Mouse (Mus musculus): ENCODE measurements at regions not wholly inside any gene's neighbourhood (a gene's known extent, or its start where the extent isn't known, plus 50 kb on each side); places are given as distances from the start of the nearest gene placed in this dataset.
A peak's percentile ranks its signal among the peaks of the same experiment; 100 is the strongest.
"Not testable (repeated sequence)": the region's sequence is repeated elsewhere in the genome, so short reads cannot be mapped to it uniquely, and the experiment has no call there.

GRCm38 (mm10) chr7:62179387-62179786 is 167.0 kb upstream of the Ndn start:
- no peaks in the 10 kb centered on the region for H3K27me3 ChIP-seq
- no peak overlapping the region for H3K4me3 ChIP-seq
- no peak overlapping the region for H3K9ac ChIP-seq
- no peaks in the 10 kb centered on the region for H3K9me3 ChIP-seq
- no peak overlapping the region for H3K27ac ChIP-seq
- H3K4me2 ChIP-seq (replicated peaks) = no peak overlapping the region
- 53% methylated on average over 2 of the region's 2 CpGs for WGBS
- H3K4me1 ChIP-seq = no peaks in the 10 kb centered on the region
- no peak for ATAC-seq (ENCODE audit: insufficient number of reproducible peaks, insufficient read depth, low FRiP score, low TSS enrichment)
- no peaks in the 10 kb centered on the region for H3K36me3 ChIP-seq

GRCm38 (mm10) chr7:62208529-62208928 is 137.8 kb upstream of the Ndn start:
- H3K27ac ChIP-seq = no peak overlapping the region
- no peaks in the 10 kb centered on the region for H3K9me3 ChIP-seq
- H3K4me2 ChIP-seq (replicated peaks) = peak overlapping the region; percentile 47
- H3K4me1 ChIP-seq = no peaks in the 10 kb centered on the region
- H3K27me3 ChIP-seq = no peaks in the 10 kb centered on the region
- no peak overlapping the region for H3K9ac ChIP-seq
- no peak for ATAC-seq (ENCODE audit: insufficient number of reproducible peaks, insufficient read depth, low FRiP score, low TSS enrichment)
- no peaks in the 10 kb centered on the region for H3K36me3 ChIP-seq
- H3K4me3 ChIP-seq = peak overlapping the region; percentile 25

- Histone ChIP-seq H3K27me3 (no peaks in the 10 kb centered on the region), H3K9ac (peak overlapping the region; percentile 47; the same call in 1 of the 2 replicates), H3K27ac (no peak overlapping the region), H3K4me3 (peak overlapping the region; percentile 37), H3K4me1 (no peaks in the 10 kb centered on the region), H3K9me3 (no peaks in the 10 kb centered on the region), H3K36me3 (no peaks in the 10 kb centered on the region), H3K4me2 (replicated peaks) (peak overlapping the region; percentile 24)
- ATAC-seq (ENCODE audit: insufficient number of reproducible peaks, insufficient read depth, low FRiP score, low TSS enrichment) = peak; percentile 64; the same call in 1 of the 2 replicates
- WGBS = 32% methylated on average over 12 of the region's 12 CpGs
Measured at GRCm38 (mm10) chr7:62209117-62209700, 137.2 kb upstream of the Ndn start.

GRCm38 (mm10) chr7:62225184-62225583 is 121.2 kb upstream of the Ndn start:
- no peaks in the 10 kb centered on the region for H3K27me3 ChIP-seq
- no peaks in the 10 kb centered on the region for H3K36me3 ChIP-seq
- no peaks in the 10 kb centered on the region for H3K9me3 ChIP-seq
- ATAC-seq (ENCODE audit: insufficient number of reproducible peaks, insufficient read depth, low FRiP score, low TSS enrichment) = no peak
- whole genome bisulfite sequencing = 30% methylated on average over 4 of the region's 4 CpGs
- 0 out of 2 replicates have a peak overlapping the region, but pooled peaks have one; percentile 13 for H3K4me3 ChIP-seq
- no peak overlapping the region for H3K27ac ChIP-seq
- H3K9ac ChIP-seq = no peak overlapping the region
- peak overlapping the region; percentile 32 for H3K4me2 ChIP-seq (replicated peaks)
- H3K4me1 ChIP-seq = no peaks in the 10 kb centered on the region

- H3K9ac ChIP-seq = no peak overlapping the region
- no peak overlapping the region for H3K27ac ChIP-seq
- H3K4me1 ChIP-seq = no peaks in the 10 kb centered on the region
- H3K9me3 ChIP-seq = no peaks in the 10 kb centered on the region
- WGBS = 10% methylated on average over 1 of the region's 1 CpGs
- ATAC-seq (ENCODE audit: insufficient number of reproducible peaks, insufficient read depth, low FRiP score, low TSS enrichment) = no peak
- no peaks in the 10 kb centered on the region for H3K27me3 ChIP-seq
- no peaks in the 10 kb centered on the region for H3K36me3 ChIP-seq
- H3K4me2 ChIP-seq (replicated peaks) = no peak overlapping the region
- H3K4me3 ChIP-seq = no peak overlapping the region
Measured at GRCm38 (mm10) chr7:62227727-62228126, 118.6 kb upstream of the Ndn start.

- H3K27ac ChIP-seq = peak overlapping the region; percentile 73
- no peaks in the 10 kb centered on the region for H3K36me3 ChIP-seq
- H3K4me3 ChIP-seq = no peak overlapping the region
- no peaks in the 10 kb centered on the region for H3K4me1 ChIP-seq
- H3K27me3 ChIP-seq = no peaks in the 10 kb centered on the region
- ATAC-seq (ENCODE audit: insufficient number of reproducible peaks, insufficient read depth, low FRiP score, low TSS enrichment) = 0 out of 2 replicates have a peak, but pooled peaks have one; percentile 43
- WGBS = 17% methylated on average over 2 of the region's 2 CpGs
- H3K4me2 ChIP-seq (replicated peaks) = peak overlapping the region; percentile 35
- H3K9ac ChIP-seq = no peak overlapping the region
- no peaks in the 10 kb centered on the region for H3K9me3 ChIP-seq
Measured at GRCm38 (mm10) chr7:62230713-62231112, 115.7 kb upstream of the Ndn start.

- H3K36me3 ChIP-seq = no peaks in the 10 kb centered on the region
- 0 out of 2 replicates have a peak overlapping the region, but pooled peaks have one; percentile 2 for H3K4me3 ChIP-seq
- no peak overlapping the region for H3K9ac ChIP-seq
- no peaks in the 10 kb centered on the region for H3K27me3 ChIP-seq
- ATAC-seq (ENCODE audit: insufficient number of reproducible peaks, insufficient read depth, low FRiP score, low TSS enrichment) = peak; percentile 96
- H3K4me1 ChIP-seq = no peaks in the 10 kb centered on the region
- peak overlapping the region; percentile 73 for H3K27ac ChIP-seq
- H3K9me3 ChIP-seq = no peaks in the 10 kb centered on the region
- WGBS = 19% methylated on average over 13 of the region's 13 CpGs
- H3K4me2 ChIP-seq (replicated peaks) = peak overlapping the region; percentile 35
Measured at GRCm38 (mm10) chr7:62231120-62231574, 115.2 kb upstream of the Ndn start.

GRCm38 (mm10) chr7:62232076-62232475 is 114.3 kb upstream of the Ndn start:
- Histone ChIP-seq H3K27me3 (no peaks in the 10 kb centered on the region), H3K9me3 (no peaks in the 10 kb centered on the region), H3K4me3 (no peak overlapping the region), H3K4me2 (replicated peaks) (peak overlapping the region; percentile 35; the same call in 1 of the 2 replicates), H3K36me3 (no peaks in the 10 kb centered on the region), H3K4me1 (no peaks in the 10 kb centered on the region), H3K27ac (peak overlapping the region; percentile 73), H3K9ac (no peak overlapping the region)
- ATAC-seq (ENCODE audit: insufficient number of reproducible peaks, insufficient read depth, low FRiP score, low TSS enrichment) = no peak
- 39% methylated on average over 5 of the region's 5 CpGs for WGBS

- Histone ChIP-seq H3K4me1 (no peaks in the 10 kb centered on the region), H3K9me3 (no peaks in the 10 kb centered on the region), H3K36me3 (no peaks in the 10 kb centered on the region), H3K4me2 (replicated peaks) (no peak overlapping the region), H3K27ac (no peak overlapping the region), H3K4me3 (no peak overlapping the region), H3K9ac (no peak overlapping the region), H3K27me3 (no peaks in the 10 kb centered on the region)
- no peak for ATAC-seq (ENCODE audit: insufficient number of reproducible peaks, insufficient read depth, low FRiP score, low TSS enrichment)
- 56% methylated on average over 6 of the region's 6 CpGs for WGBS
Measured at GRCm38 (mm10) chr7:62234037-62234436, 112.3 kb upstream of the Ndn start.

- Histone ChIP-seq H3K9me3 (no peaks in the 10 kb centered on the region), H3K36me3 (no peaks in the 10 kb centered on the region), H3K27ac (no peak overlapping the region), H3K4me3 (no peak overlapping the region), H3K27me3 (no peaks in the 10 kb centered on the region), H3K9ac (no peak overlapping the region), H3K4me1 (no peaks in the 10 kb centered on the region), H3K4me2 (replicated peaks) (no peak overlapping the region)
- 77% methylated on average over 1 of the region's 1 CpGs for whole genome bisulfite sequencing
- ATAC-seq (ENCODE audit: insufficient number of reproducible peaks, insufficient read depth, low FRiP score, low TSS enrichment) = no peak
Measured at GRCm38 (mm10) chr7:62235766-62236165, 110.6 kb upstream of the Ndn start.

GRCm38 (mm10) chr7:62261688-62262114 is 84.7 kb upstream of the Ndn start:
- H3K9me3 ChIP-seq = no peaks in the 10 kb centered on the region
- no peaks in the 10 kb centered on the region for H3K4me1 ChIP-seq
- no peak; the same call in 1 of the 2 replicates for ATAC-seq (ENCODE audit: insufficient number of reproducible peaks, insufficient read depth, low FRiP score, low TSS enrichment)
- H3K9ac ChIP-seq = no peak overlapping the region
- no peak overlapping the region for H3K27ac ChIP-seq
- no peaks in the 10 kb centered on the region for H3K36me3 ChIP-seq
- no peaks in the 10 kb centered on the region for H3K27me3 ChIP-seq
- WGBS = 25% methylated on average over 8 of the region's 8 CpGs
- no peak overlapping the region for H3K4me3 ChIP-seq
- no peak overlapping the region for H3K4me2 ChIP-seq (replicated peaks)

GRCm38 (mm10) chr7:62262174-62262573 is 84.2 kb upstream of the Ndn start:
- H3K4me1 ChIP-seq; H3K9me3 ChIP-seq; H3K27ac ChIP-seq; H3K4me2 ChIP-seq (replicated peaks); H3K27me3 ChIP-seq; ATAC-seq (ENCODE audit: insufficient number of reproducible peaks, insufficient read depth, low FRiP score, low TSS enrichment); H3K4me3 ChIP-seq; H3K36me3 ChIP-seq; H3K9ac ChIP-seq: not testable (repeated sequence)
- WGBS = 55% methylated on average over 2 of the region's 2 CpGs
